Mouse (Mus musculus) lung, embryonic 16.5 days (tissue): ENCODE measurements around the gene Gm21294. TPM values are rescaled to one million over a fixed set of nuclear protein-coding genes. Genes with fewer than 3 reads are reported as not detected.
"Not testable (repeated sequence)": the region's sequence is repeated elsewhere in the genome, so short reads cannot be mapped to it uniquely, and the experiment has no call there.

ENCODE experiments used
- ATAC-seq: fragments of 200-750 bp; cut with Nextera tagmentation; 2 replicates; pipeline ENCODE4 v1.8.0; 2017; ENCODE audit warnings: low read depth, mild to moderate bottlenecking, moderate library complexity
- H3K27ac ChIP-seq: fragments of 300-500 bp; sonication (generic); 2 replicates; pipeline ENCODE4 v1.5.1; 2014; ENCODE audit warnings: mild to moderate bottlenecking, control low read depth, low read length
- H3K27me3 ChIP-seq: fragments of 300-500 bp; sonication (generic); 2 replicates; pipeline ENCODE4 v1.6.1; 2014; ENCODE audit warnings: low read depth, low read length, mixed read lengths; ENCODE audit not compliant: control insufficient read depth, insufficient read depth
- H3K36me3 ChIP-seq: fragments of 300-500 bp; sonication (generic); 2 replicates; pipeline ENCODE4 v1.6.1; 2014; ENCODE audit warnings: low read length; ENCODE audit not compliant: control insufficient read depth, insufficient read depth
- H3K4me1 ChIP-seq: fragments of 300-500 bp; sonication (generic); replicated peaks from 2 replicates; pipeline ENCODE4 v1.6.1; 2014; ENCODE audit warnings: low read length, mixed read lengths; ENCODE audit not compliant: control insufficient read depth, insufficient read depth
- H3K4me2 ChIP-seq: fragments of 300-500 bp; sonication (generic); 2 replicates; pipeline ENCODE4 v1.6.1; 2014; ENCODE audit warnings: low read depth, low read length, control low read depth
- H3K4me3 ChIP-seq: fragments of 300-500 bp; sonication (generic); 2 replicates; pipeline ENCODE4 v1.5.1; 2014; ENCODE audit warnings: mild to moderate bottlenecking, low read length, control low read depth
- H3K9ac ChIP-seq: fragments of 300-500 bp; sonication (generic); 2 replicates; pipeline ENCODE4 v1.6.1; 2014; ENCODE audit warnings: low read length, control low read depth
- H3K9me3 ChIP-seq: fragments of 300-500 bp; sonication (generic); 2 replicates; pipeline ENCODE4 v1.6.1; 2016; ENCODE audit warnings: low read length; ENCODE audit not compliant: control insufficient read depth
- WGBS: fragments of 180-500 bp; shearing (Covaris S2); extraction: QIAGEN DNeasy Blood & Tissue Kit; methylation state at CpG from one replicate; pipeline ENCODE4 v1.1.7; 2014; 5-methylcytosine and 5-hydroxymethylcytosine counted together
- polyA plus RNA-seq: library from polyadenylated mRNA; unstranded; fragments of >200 nt; fragmentation: Nextera tagmentation; extraction: Ambion mirVana; gene quantifications from 2 replicates; pipeline ENCODE4 v1.2.1, GENCODE M21; 2015

Gm21294 gene
- polyA plus RNA-seq: not detected in 2 replicates

- H3K36me3 ChIP-seq, H3K4me1 ChIP-seq, H3K9me3 ChIP-seq, H3K27ac ChIP-seq, H3K4me2 ChIP-seq, ATAC-seq, H3K27me3 ChIP-seq, H3K4me3 ChIP-seq, H3K9ac ChIP-seq: not testable (repeated sequence)
- WGBS: no CpG with 5 or more reads among the region's 5 CpGs
Observed at GRCm38 (mm10) chrY:89052506-89052905, at the start of gene Gm21294. Gm21294 (plus strand) TSS chrY:89052806.

DNA sequence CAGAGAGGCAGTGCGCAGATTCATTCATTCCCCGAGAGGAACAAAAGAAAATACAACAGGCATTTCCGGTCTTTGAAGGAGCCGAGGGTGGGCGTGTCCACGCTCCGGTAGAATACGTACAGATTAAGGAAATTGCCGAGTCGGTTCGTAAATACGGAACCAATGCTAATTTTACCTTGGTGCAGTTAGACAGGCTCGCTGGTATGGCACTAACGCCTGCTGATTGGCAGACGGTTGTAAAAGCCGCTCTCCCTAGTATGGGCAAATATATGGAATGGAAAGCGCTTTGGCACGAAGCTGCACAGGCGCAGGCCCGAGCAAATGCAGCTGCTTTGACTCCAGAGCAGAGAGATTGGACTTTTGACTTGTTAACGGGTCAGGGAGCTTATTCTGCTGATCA is 73.6 kb downstream of the Gm21294 start:
- H3K27me3 ChIP-seq, H3K4me3 ChIP-seq, ATAC-seq, H3K9ac ChIP-seq, H3K4me1 ChIP-seq, H3K9me3 ChIP-seq, H3K27ac ChIP-seq, H3K36me3 ChIP-seq, H3K4me2 ChIP-seq: not testable (repeated sequence)
- WGBS: 100% methylated on average over 1 of the region's 21 CpGs
